Mouse (Mus musculus): ENCODE results near the gene Asb2. TPM values are rescaled to one million over a fixed set of nuclear protein-coding genes. Genes with fewer than 3 reads are reported as not detected.

Asb2 gene
- polyA plus RNA-seq, 2 experiments, result 2.5 to 3.6 TPM

- H3K4me1 ChIP-seq (replicated peaks; ENCODE audit: control insufficient read depth in 2 of 2, insufficient read depth in 2 of 2, low read length in 1 of 2), result peaks cover 0 to 2% of the 10 kb centered on the region in 2 experiments; a peak in 1 of 4 replicates
- no peaks in the 10 kb centered on the region; the same call in 1 of the 2 replicates for H3K9me3 ChIP-seq (ENCODE audit: control insufficient read depth, low read length)
- DNase-seq (ENCODE audit: low read depth in 3 of 3, low spot score in 3 of 3), result no peak
- no peak overlapping the region for H3K9ac ChIP-seq (replicated peaks)
- H3K36me3 ChIP-seq (replicated peaks; ENCODE audit: control insufficient read depth, insufficient read depth, low read depth), result no peaks in the 10 kb centered on the region
- no peak overlapping the region for H3K4me2 ChIP-seq (ENCODE audit: low read depth)
- 10% methylated on average over 24 of the region's 25 CpGs for WGBS (ENCODE audit: insufficient replicate concordance)
- no peak for TF ChIP-seq EP300 (IDR thresholded peaks at IDR 0.05; ENCODE audit: low read depth)
- TF ChIP-seq CTCF (IDR thresholded peaks at IDR 0.05; ENCODE audit: low read depth), result no peak
- no peaks in the 10 kb centered on the region; the same call in 1 of the 2 replicates for H3K27me3 ChIP-seq (ENCODE audit: control insufficient read depth, insufficient read depth, low read length)
- no peak for ATAC-seq (ENCODE audit: insufficient read depth)
- no peak overlapping the region for H3K27ac ChIP-seq
- H3K4me3 ChIP-seq (ENCODE audit: insufficient read depth in 1 of 2, low read depth in 2 of 2, low read length in 2 of 2), result no peak overlapping the region
Observed at GRCm38 (mm10) chr12:103314640-103315361, 41.0 kb downstream of the Asb2 start.

- ATAC-seq (ENCODE audit: insufficient read depth) (no peak), DNase-seq (ENCODE audit: low read depth in 3 of 3, low spot score in 3 of 3) (no peak)
- H3K4me1 ChIP-seq (replicated peaks; ENCODE audit: control insufficient read depth in 2 of 2, insufficient read depth in 2 of 2, low read length in 1 of 2), result peaks cover 0 to 2% of the 10 kb centered on the region in 2 experiments; a peak in 1 of 4 replicates
- no peak overlapping the region for H3K9ac ChIP-seq (replicated peaks)
- 67% methylated on average over 21 of the region's 21 CpGs for WGBS (ENCODE audit: insufficient replicate concordance)
- H3K27me3 ChIP-seq (ENCODE audit: control insufficient read depth, insufficient read depth, low read length), result no peaks in the 10 kb centered on the region; the same call in 1 of the 2 replicates
- H3K27ac ChIP-seq, result no peak overlapping the region
- no peaks in the 10 kb centered on the region; the same call in 1 of the 2 replicates for H3K9me3 ChIP-seq (ENCODE audit: control insufficient read depth, low read length)
- H3K4me2 ChIP-seq (ENCODE audit: low read depth), result no peak overlapping the region
- TF ChIP-seq EP300 (IDR thresholded peaks at IDR 0.05; ENCODE audit: low read depth), result no peak
- no peak for TF ChIP-seq CTCF (IDR thresholded peaks at IDR 0.05; ENCODE audit: low read depth)
- H3K4me3 ChIP-seq (ENCODE audit: insufficient read depth in 1 of 2, low read depth in 2 of 2, low read length in 2 of 2), result no peak overlapping the region
- no peaks in the 10 kb centered on the region for H3K36me3 ChIP-seq (replicated peaks; ENCODE audit: control insufficient read depth, insufficient read depth, low read depth)
Observed at GRCm38 (mm10) chr12:103313871-103314639, 41.7 kb downstream of the Asb2 start.

- Histone ChIP-seq H3K36me3 (replicated peaks; ENCODE audit: control insufficient read depth, insufficient read depth, low read depth) (no peaks in the 10 kb centered on the region), H3K9ac (replicated peaks) (no peak overlapping the region), H3K4me2 (ENCODE audit: low read depth) (no peak overlapping the region), H3K27ac (no peak overlapping the region), H3K9me3 (ENCODE audit: control insufficient read depth, low read length) (no peaks in the 10 kb centered on the region; the same call in 1 of the 2 replicates), H3K4me3 (ENCODE audit: insufficient read depth in 1 of 2, low read depth in 2 of 2, low read length in 2 of 2) (no peak overlapping the region), H3K4me1 (replicated peaks; ENCODE audit: control insufficient read depth in 2 of 2, insufficient read depth in 2 of 2, low read length in 1 of 2) (peaks cover 0 to 2% of the 10 kb centered on the region in 2 experiments; a peak in 1 of 4 replicates), H3K27me3 (ENCODE audit: control insufficient read depth, insufficient read depth, low read length) (no peaks in the 10 kb centered on the region; the same call in 1 of the 2 replicates)
- no peak for ATAC-seq (ENCODE audit: insufficient read depth)
- DNase-seq (ENCODE audit: low read depth in 3 of 3, low spot score in 3 of 3), result no peak
- no peak for TF ChIP-seq CTCF (IDR thresholded peaks at IDR 0.05; ENCODE audit: low read depth)
- no peak for TF ChIP-seq EP300 (IDR thresholded peaks at IDR 0.05; ENCODE audit: low read depth)
- WGBS (ENCODE audit: insufficient replicate concordance), result 60% methylated on average over 6 of the region's 6 CpGs
Observed at GRCm38 (mm10) chr12:103313274-103313673, 42.5 kb downstream of the Asb2 start.

GRCm38 (mm10) chr12:103311921-103312320 lies 43.9 kb downstream of the Asb2 start:
- Histone ChIP-seq H3K4me2 (ENCODE audit: low read depth) (no peak overlapping the region), H3K9me3 (ENCODE audit: control insufficient read depth, low read length) (no peaks in the 10 kb centered on the region; the same call in 1 of the 2 replicates), H3K4me1 (replicated peaks; ENCODE audit: control insufficient read depth in 2 of 2, insufficient read depth in 2 of 2, low read length in 1 of 2) (peaks cover 0 to 2% of the 10 kb centered on the region in 2 experiments; a peak in 1 of 4 replicates), H3K27ac (no peak overlapping the region), H3K4me3 (ENCODE audit: insufficient read depth in 1 of 2, low read depth in 2 of 2, low read length in 2 of 2) (no peak overlapping the region), H3K36me3 (replicated peaks; ENCODE audit: control insufficient read depth, insufficient read depth, low read depth) (no peaks in the 10 kb centered on the region), H3K27me3 (ENCODE audit: control insufficient read depth, insufficient read depth, low read length) (no peaks in the 10 kb centered on the region; the same call in 1 of the 2 replicates), H3K9ac (replicated peaks) (no peak overlapping the region)
- DNase-seq (ENCODE audit: low read depth in 3 of 3, low spot score in 3 of 3) (no peak), ATAC-seq (ENCODE audit: insufficient read depth) (peak; percentile 35; the same call in 1 of the 2 replicates)
- no peak for TF ChIP-seq EP300 (IDR thresholded peaks at IDR 0.05; ENCODE audit: low read depth)
- TF ChIP-seq CTCF (IDR thresholded peaks at IDR 0.05; ENCODE audit: low read depth), result no peak
- 66% methylated on average over 8 of the region's 8 CpGs for WGBS (ENCODE audit: insufficient replicate concordance)
